Mouse (Mus musculus) bone marrow macrophage, adult 2 months (primary cell): ENCODE measurements around the gene Lgi1.

Experiments used
- CTCF ChIP-seq: IDR thresholded peaks from 2 replicates; pipeline ENCODE4 v1.5.1; 2012; ENCODE audit warnings: low read depth, mild to moderate bottlenecking, low read length, moderate library complexity
- POLR2A ChIP-seq: IDR thresholded peaks from 2 replicates; pipeline ENCODE4 v1.6.1; 2012; ENCODE audit warnings: mild to moderate bottlenecking, low read depth, low read length, borderline replicate concordance

- TF ChIP-seq POLR2A = no peak
- no peak for TF ChIP-seq CTCF
These were observed at the start of gene Lgi1 for GRCm38 (mm10) chr19:38264505-38265500.
